Mouse (Mus musculus) right cerebral cortex, postnatal 14 days (tissue): ENCODE data around the gene Mterf1b.
"Not testable (repeated sequence)": the region's sequence is repeated elsewhere in the genome, so short reads cannot be mapped to it uniquely, and the experiment has no call there.

ENCODE experiments used
- DNase-seq: peaks from one replicate; pipeline ENCODE4 v3.0.0; 2022

Gene Mterf1b

GRCm38 (mm10) chr5:4191671-4192480 lies at the start of gene Mterf1b:
Gene Mterf1b (plus strand): TSS chr5:4192367.
- DNase-seq: not testable (repeated sequence)

- not testable (repeated sequence) for DNase-seq
Observed at GRCm38 (mm10) chr5:4159418-4160071, 32.6 kb upstream of the Mterf1b start.

- DNase-seq: no peak
Observed at GRCm38 (mm10) chr5:4161554-4161953, 30.6 kb upstream of the Mterf1b start.

GRCm38 (mm10) chr5:4162461-4162860 lies 29.7 kb upstream of the Mterf1b start:
- DNase-seq: no peak

- not testable (repeated sequence) for DNase-seq
Observed at GRCm38 (mm10) chr5:4167813-4168529, 24.2 kb upstream of the Mterf1b start.

GRCm38 (mm10) chr5:4168530-4168926 lies 23.6 kb upstream of the Mterf1b start:
- not testable (repeated sequence) for DNase-seq

- not testable (repeated sequence) for DNase-seq
Observed at GRCm38 (mm10) chr5:4176421-4176820, 15.7 kb upstream of the Mterf1b start.

GRCm38 (mm10) chr5:4179364-4179763 lies 12.8 kb upstream of the Mterf1b start:
- DNase-seq: no peak

GRCm38 (mm10) chr5:4186815-4187214 lies 5.4 kb upstream of the Mterf1b start:
- DNase-seq: no peak

- DNase-seq: not testable (repeated sequence)
Observed at GRCm38 (mm10) chr5:4192481-4193246, 497 bp downstream of the Mterf1b start.

GRCm38 (mm10) chr5:4193247-4193628 lies 1.1 kb downstream of the Mterf1b start:
- DNase-seq: no peak

GRCm38 (mm10) chr5:4194166-4194565 lies 2.0 kb downstream of the Mterf1b start:
- DNase-seq: no peak

- no peak for DNase-seq
Observed at GRCm38 (mm10) chr5:4195086-4195485, 2.9 kb downstream of the Mterf1b start.

GRCm38 (mm10) chr5:4201368-4201767 lies 9.2 kb downstream of the Mterf1b start:
- no peak for DNase-seq

- not testable (repeated sequence) for DNase-seq
Observed at GRCm38 (mm10) chr5:4202276-4202810, 10.2 kb downstream of the Mterf1b start.

- not testable (repeated sequence) for DNase-seq
Observed at GRCm38 (mm10) chr5:4210082-4210481, 17.9 kb downstream of the Mterf1b start.

- DNase-seq: no peak
Observed at GRCm38 (mm10) chr5:4221309-4221708, 29.1 kb downstream of the Mterf1b start.

GRCm38 (mm10) chr5:4221981-4222623 lies 29.9 kb downstream of the Mterf1b start:
- no peak for DNase-seq

- DNase-seq: no peak
Observed at GRCm38 (mm10) chr5:4232163-4232562, 40.0 kb downstream of the Mterf1b start.

GRCm38 (mm10) chr5:4234505-4234904 lies 42.3 kb downstream of the Mterf1b start:
- DNase-seq: no peak

GRCm38 (mm10) chr5:4240120-4240519 lies 48.0 kb downstream of the Mterf1b start:
- no peak for DNase-seq

- no peak for DNase-seq
Observed at GRCm38 (mm10) chr5:4245004-4245403, 52.8 kb downstream of the Mterf1b start.
